Mouse (Mus musculus) embryonic facial prominence, embryonic 11.5 days (tissue): Measurements from ENCODE around the gene Aff1. TPM values are rescaled to one million over a fixed set of nuclear protein-coding genes. Genes with fewer than 3 reads are reported as not detected.

Source experiments
- ATAC-seq: fragments of 200-750 bp; cut with Nextera tagmentation; replicated peaks from 2 replicates; pipeline ENCODE4 v1.8.0; 2017; ENCODE audit warnings: low read depth; ENCODE audit not compliant: insufficient number of reproducible peaks, low FRiP score, low TSS enrichment
- DNase-seq: peaks from one replicate; pipeline ENCODE4 v3.0.0-alpha.2; 2015; ENCODE audit warnings: low spot score
- H3K27ac ChIP-seq: fragments of 300-500 bp; sonication (generic); replicated peaks from 2 replicates; pipeline ENCODE4 v1.5.1; 2014; ENCODE audit warnings: mild to moderate bottlenecking, low read depth, low read length, control low read depth
- H3K27me3 ChIP-seq: fragments of 300-500 bp; sonication (generic); 2 replicates; pipeline ENCODE4 v1.6.1; 2014; ENCODE audit warnings: mild to moderate bottlenecking, low read length, moderate library complexity, mixed read lengths; ENCODE audit not compliant: control insufficient read depth, insufficient read depth
- H3K36me3 ChIP-seq: fragments of 300-500 bp; sonication (generic); replicated peaks from 2 replicates; pipeline ENCODE4 v1.6.1; 2014; ENCODE audit warnings: low read depth, mild to moderate bottlenecking, low read length, moderate library complexity, mixed read lengths; ENCODE audit not compliant: control insufficient read depth, insufficient read depth
- H3K4me1 ChIP-seq: fragments of 300-500 bp; sonication (generic); 2 replicates; pipeline ENCODE4 v1.6.1; 2014; ENCODE audit warnings: low read length, mixed read lengths; ENCODE audit not compliant: control insufficient read depth, insufficient read depth
- H3K4me2 ChIP-seq: fragments of 300-500 bp; sonication (generic); 2 replicates; pipeline ENCODE4 v1.6.1; 2014; ENCODE audit warnings: low read depth, mild to moderate bottlenecking, control low read depth, low read length, moderate library complexity
- H3K4me3 ChIP-seq: fragments of 300-500 bp; sonication (generic); 2 replicates; pipeline ENCODE4 v1.5.1; 2014; ENCODE audit warnings: low read depth, low read length, control low read depth
- H3K9ac ChIP-seq: fragments of 300-500 bp; sonication (generic); replicated peaks from 2 replicates; pipeline ENCODE4 v1.6.1; 2014; ENCODE audit warnings: mild to moderate bottlenecking, control low read depth, low read length
- H3K9me3 ChIP-seq: fragments of 300-500 bp; sonication (generic); replicated peaks from 2 replicates; pipeline ENCODE4 v1.6.1; 2016; ENCODE audit warnings: mild to moderate bottlenecking, low read length, inconsistent platforms, mixed read lengths; ENCODE audit not compliant: control insufficient read depth
- WGBS: fragments of 180-500 bp; shearing (Covaris S2); extraction: QIAGEN DNeasy Blood & Tissue Kit; methylation state at CpG from one replicate; pipeline ENCODE4 v1.1.7; 2014; 5-methylcytosine and 5-hydroxymethylcytosine counted together
- polyA plus RNA-seq: library from polyadenylated mRNA; unstranded; fragments of >200 nt; fragmentation: Nextera tagmentation; extraction: Ambion mirVana; gene quantifications from 2 replicates; pipeline ENCODE4 v1.2.1, GENCODE M21; 2014

Aff1 gene
- polyA plus RNA-seq, 1 experiment from 2014 or later = 6.1 TPM

DNA sequence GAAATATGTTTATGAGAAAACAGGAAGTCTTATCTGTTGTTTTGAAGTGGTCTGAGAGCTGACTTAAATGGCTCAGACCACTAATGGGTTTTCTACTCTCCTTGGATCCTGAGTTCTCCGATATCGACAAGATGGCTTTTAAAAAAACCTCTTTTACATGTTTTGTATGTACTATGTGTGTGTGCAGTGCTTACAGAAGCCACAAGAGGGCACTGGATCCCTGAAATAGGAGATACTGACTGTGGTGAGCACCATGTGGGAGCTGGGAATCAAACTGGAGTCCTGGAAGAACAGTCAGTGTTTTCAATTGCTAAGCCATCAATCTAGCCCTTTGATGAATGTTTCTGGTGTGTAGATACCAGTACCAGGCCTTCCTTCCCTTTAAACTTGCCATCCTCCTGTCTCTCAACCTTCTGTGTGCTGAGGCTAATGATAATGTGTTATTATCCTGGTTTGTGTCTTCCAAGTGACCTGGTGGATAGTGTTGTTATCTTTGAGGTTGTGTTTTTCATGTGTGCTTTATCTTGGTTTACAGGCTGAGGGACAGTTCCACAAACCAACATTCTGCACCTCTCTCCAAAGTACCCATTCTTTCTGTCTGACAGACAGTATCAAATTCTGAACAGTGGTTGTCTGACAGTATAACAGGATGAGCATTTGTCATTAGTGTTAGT is 73.7 kb downstream of the Aff1 start:
- Histone ChIP-seq H3K4me3 (no peak overlapping the region), H3K9ac (no peak overlapping the region), H3K36me3 (no peaks in the 10 kb centered on the region), H3K9me3 (no peaks in the 10 kb centered on the region; the same call in 1 of the 2 replicates), H3K27me3 (no peaks in the 10 kb centered on the region), H3K4me2 (no peak overlapping the region), H3K4me1 (no peaks in the 10 kb centered on the region), H3K27ac (no peak overlapping the region)
- no peak for ATAC-seq
- no peak for DNase-seq
- WGBS = 100% methylated on average over 2 of the region's 2 CpGs

DNA sequence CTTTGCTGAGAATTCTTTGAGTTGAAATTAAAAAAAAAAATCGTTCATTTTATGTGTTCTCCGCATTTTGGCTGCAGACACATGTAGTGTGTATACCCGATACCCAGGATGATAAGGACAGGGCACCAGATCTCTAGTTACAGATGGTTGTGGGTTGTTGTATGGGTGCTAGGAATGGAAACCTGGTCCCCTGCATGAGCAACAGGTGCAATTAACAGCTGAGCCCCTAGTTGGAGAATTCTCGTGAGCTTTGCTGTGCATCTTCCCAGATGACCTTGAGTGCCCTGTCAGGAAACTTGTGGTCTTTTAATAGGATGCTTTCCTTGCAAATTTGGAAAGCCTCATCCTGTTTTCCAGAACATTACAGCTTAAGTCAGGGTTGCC is 74.2 kb downstream of the Aff1 start:
- H3K9me3 ChIP-seq = no peaks in the 10 kb centered on the region; the same call in 1 of the 2 replicates
- 96% methylated on average over 4 of the region's 4 CpGs for WGBS
- no peak overlapping the region for H3K27ac ChIP-seq
- H3K36me3 ChIP-seq = no peaks in the 10 kb centered on the region
- DNase-seq = no peak
- H3K4me3 ChIP-seq = no peak overlapping the region
- no peaks in the 10 kb centered on the region for H3K27me3 ChIP-seq
- no peak overlapping the region for H3K9ac ChIP-seq
- no peaks in the 10 kb centered on the region for H3K4me1 ChIP-seq
- H3K4me2 ChIP-seq = no peak overlapping the region
- no peak for ATAC-seq

DNA sequence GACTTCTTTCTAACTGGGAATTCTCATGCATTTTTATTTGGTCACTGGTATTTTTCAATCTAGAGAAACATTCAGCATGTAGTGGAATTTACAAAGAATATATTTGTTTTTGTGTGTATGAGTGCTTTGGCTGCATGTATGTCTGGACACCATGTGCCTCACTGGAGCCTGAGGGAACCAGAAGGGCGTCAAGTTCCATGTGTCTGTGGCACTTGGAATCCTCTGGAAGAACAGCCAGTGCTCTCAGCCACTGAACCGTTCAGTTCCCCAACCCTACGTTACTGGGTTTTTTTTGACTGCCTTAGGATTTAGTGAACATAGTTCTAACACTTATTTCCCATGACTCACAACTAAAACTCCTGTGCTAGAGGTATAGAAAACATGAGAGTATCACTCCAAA is 76.8 kb downstream of the Aff1 start:
- H3K4me3 ChIP-seq = no peak overlapping the region
- ATAC-seq (no peak), DNase-seq (no peak)
- H3K36me3 ChIP-seq = no peaks in the 10 kb centered on the region
- H3K27me3 ChIP-seq = no peaks in the 10 kb centered on the region
- no peak overlapping the region for H3K27ac ChIP-seq
- H3K9me3 ChIP-seq = no peaks in the 10 kb centered on the region; the same call in 1 of the 2 replicates
- WGBS = 86% methylated on average over 3 of the region's 3 CpGs
- peaks cover 2% of the 10 kb centered on the region; the same call in 1 of the 2 replicates for H3K4me1 ChIP-seq
- H3K9ac ChIP-seq = no peak overlapping the region
- H3K4me2 ChIP-seq = no peak overlapping the region

DNA sequence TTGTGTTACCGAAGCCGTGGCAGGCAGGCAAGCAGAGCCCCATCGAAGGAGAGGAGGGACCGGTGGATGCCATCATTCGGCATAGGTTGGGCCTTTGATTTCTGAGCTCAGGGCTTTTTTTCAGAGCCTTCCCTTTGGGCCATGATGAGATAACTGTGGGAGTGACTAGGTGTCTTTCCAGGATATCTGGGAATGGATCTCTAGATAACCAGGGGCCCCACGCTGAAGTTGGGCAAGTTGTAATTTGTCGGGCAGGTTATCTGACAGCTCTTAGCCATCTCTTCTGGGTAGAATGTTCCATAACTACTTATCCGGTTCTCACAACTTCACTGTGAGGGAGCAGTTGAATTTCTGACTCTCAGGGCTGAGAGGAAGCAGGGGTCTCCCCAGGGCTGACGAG is 77.5 kb downstream of the Aff1 start:
- ATAC-seq (no peak), DNase-seq (no peak)
- H3K4me1 ChIP-seq = peaks cover 2% of the 10 kb centered on the region; the same call in 1 of the 2 replicates
- H3K27me3 ChIP-seq = no peaks in the 10 kb centered on the region
- H3K9me3 ChIP-seq = no peaks in the 10 kb centered on the region; the same call in 1 of the 2 replicates
- 84% methylated on average over 9 of the region's 9 CpGs for WGBS
- no peak overlapping the region for H3K4me2 ChIP-seq
- no peak overlapping the region for H3K9ac ChIP-seq
- H3K4me3 ChIP-seq = no peak overlapping the region
- no peak overlapping the region for H3K27ac ChIP-seq
- H3K36me3 ChIP-seq = no peaks in the 10 kb centered on the region

DNA sequence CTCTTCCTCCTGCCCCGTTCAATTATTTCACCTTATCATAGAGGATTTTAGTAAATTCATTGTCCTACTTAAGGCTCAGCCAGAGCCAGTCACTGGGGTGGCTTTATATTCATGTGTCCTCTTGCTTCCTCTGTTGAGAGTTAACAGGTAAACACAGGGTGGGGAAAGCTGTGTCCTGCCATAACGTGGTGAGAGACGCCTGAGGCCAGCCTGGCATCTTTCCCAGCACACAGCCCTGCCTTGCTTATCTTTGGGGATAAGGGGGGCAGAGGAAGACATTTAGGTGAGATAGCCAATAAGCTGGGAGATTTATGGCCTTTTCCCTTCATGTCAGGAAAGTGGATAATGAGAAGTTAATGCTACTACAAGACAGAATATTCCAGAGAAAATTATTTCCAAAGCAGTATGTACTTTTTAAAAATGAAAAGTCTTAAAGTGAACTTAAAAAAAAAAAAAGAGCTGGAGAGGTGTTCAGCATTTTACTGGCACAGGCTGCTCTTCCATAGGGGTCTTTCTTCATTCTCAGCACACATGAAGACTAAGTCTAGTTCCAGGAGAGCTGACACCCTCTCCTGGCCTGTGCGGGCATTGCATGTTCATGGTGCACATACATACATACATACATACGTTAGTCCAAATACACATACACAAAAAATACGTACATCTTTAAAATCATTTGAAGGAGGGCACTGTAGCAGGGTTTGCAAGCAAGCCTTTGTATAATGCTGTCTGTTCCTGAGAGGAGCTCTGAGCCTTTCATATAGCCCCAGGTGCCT is 78.5 kb downstream of the Aff1 start:
- H3K36me3 ChIP-seq = no peaks in the 10 kb centered on the region
- H3K4me2 ChIP-seq = no peak overlapping the region
- peaks cover 2% of the 10 kb centered on the region; the same call in 1 of the 2 replicates for H3K4me1 ChIP-seq
- no peaks in the 10 kb centered on the region; the same call in 1 of the 2 replicates for H3K9me3 ChIP-seq
- H3K27ac ChIP-seq = no peak overlapping the region
- DNase-seq (no peak), ATAC-seq (no peak)
- H3K9ac ChIP-seq = no peak overlapping the region
- H3K27me3 ChIP-seq = no peaks in the 10 kb centered on the region
- 86% methylated on average over 6 of the region's 6 CpGs for WGBS
- H3K4me3 ChIP-seq = no peak overlapping the region

DNA sequence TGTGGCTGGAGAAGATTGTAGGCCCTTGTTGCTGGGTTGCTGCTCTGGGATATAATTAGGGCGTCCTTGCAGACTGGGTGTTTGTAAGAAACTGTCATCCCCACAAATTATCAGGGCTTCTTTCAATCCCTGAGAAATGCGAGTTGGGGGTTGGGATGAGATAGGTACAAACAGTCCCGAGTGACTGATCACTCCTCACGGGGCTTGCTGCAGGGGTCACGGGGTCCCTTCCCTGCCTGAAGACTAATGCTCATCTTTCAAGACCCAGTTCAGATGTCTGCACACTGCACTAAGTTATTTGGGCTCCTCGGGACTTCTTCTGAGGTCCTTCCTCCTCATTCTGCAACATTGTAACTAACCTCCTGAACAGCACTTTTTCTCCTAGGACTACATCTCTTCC is 79.2 kb downstream of the Aff1 start:
- no peak overlapping the region for H3K27ac ChIP-seq
- H3K9me3 ChIP-seq = no peaks in the 10 kb centered on the region
- no peak for DNase-seq
- H3K36me3 ChIP-seq = no peaks in the 10 kb centered on the region
- H3K4me2 ChIP-seq = no peak overlapping the region
- no peak overlapping the region for H3K4me3 ChIP-seq
- H3K4me1 ChIP-seq = peaks cover 2% of the 10 kb centered on the region; the same call in 1 of the 2 replicates
- no peak overlapping the region for H3K9ac ChIP-seq
- WGBS = 16% methylated on average over 6 of the region's 6 CpGs
- ATAC-seq = no peak
- no peaks in the 10 kb centered on the region for H3K27me3 ChIP-seq

DNA sequence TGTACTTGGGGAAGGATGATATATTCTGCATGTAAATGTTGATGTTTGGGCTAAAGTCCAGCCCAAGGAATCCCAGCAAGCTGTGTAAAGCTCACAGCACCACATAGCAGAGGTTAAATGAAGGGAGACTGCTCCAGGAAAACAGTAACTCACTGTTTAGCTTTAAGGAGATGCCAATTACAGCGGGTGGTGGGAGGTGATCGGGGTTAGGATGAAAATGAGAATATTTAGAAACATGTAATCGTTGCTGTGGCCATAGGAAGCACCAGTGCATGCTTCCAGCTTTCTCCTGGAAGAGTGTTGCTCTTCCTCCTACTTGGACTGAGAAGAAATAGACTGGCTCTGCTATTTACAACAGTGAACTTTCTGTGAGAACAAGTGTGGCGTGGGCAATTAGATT is 80.1 kb downstream of the Aff1 start:
- no peaks in the 10 kb centered on the region for H3K36me3 ChIP-seq
- 12% methylated on average over 4 of the region's 4 CpGs for WGBS
- no peak overlapping the region; the same call in 1 of the 2 replicates for H3K4me2 ChIP-seq
- no peak overlapping the region for H3K4me3 ChIP-seq
- no peaks in the 10 kb centered on the region for H3K27me3 ChIP-seq
- H3K9me3 ChIP-seq = no peaks in the 10 kb centered on the region
- DNase-seq = no peak
- H3K27ac ChIP-seq = no peak overlapping the region; the same call in 1 of the 2 replicates
- 0 out of 2 replicates have a peak overlapping the region, but pooled peaks have one; percentile 2 for H3K9ac ChIP-seq
- no peak for ATAC-seq
- H3K4me1 ChIP-seq = peaks cover 2% of the 10 kb centered on the region; the same call in 1 of the 2 replicates

DNA sequence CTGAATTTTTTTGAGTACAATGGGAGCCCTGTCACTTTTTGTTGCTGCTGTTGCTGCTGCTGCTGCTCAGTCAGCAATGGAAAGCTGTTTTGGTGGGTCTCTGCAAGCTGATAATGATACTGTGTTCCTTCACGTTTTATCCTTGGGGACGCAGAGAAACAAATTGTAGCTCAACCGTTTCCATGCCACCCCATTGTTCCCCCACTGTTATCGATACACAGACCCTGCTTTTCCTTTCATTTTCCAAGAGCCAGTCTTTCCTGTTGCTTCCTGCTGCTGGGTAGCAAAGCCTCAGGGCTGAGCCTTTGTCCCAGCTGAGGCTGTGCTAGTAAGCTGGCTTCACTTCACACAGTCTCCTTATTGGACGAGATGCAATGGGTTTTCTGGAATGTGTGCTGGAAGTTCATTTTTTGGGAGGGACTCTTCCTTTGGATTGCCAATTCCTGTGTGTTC is 81.0 kb downstream of the Aff1 start:
- H3K4me1 ChIP-seq = peaks cover 2% of the 10 kb centered on the region; the same call in 1 of the 2 replicates
- DNase-seq (peak; percentile 62), ATAC-seq (no peak)
- no peaks in the 10 kb centered on the region for H3K36me3 ChIP-seq
- H3K4me3 ChIP-seq = no peak overlapping the region
- peak overlapping the region; percentile 67 for H3K27ac ChIP-seq
- 2% methylated on average over 5 of the region's 5 CpGs for WGBS
- no peaks in the 10 kb centered on the region for H3K27me3 ChIP-seq
- no peak overlapping the region for H3K4me2 ChIP-seq
- H3K9ac ChIP-seq = peak overlapping the region; percentile 44
- no peaks in the 10 kb centered on the region for H3K9me3 ChIP-seq
